Mouse (Mus musculus): ENCODE measurements around the gene Nup85. TPM values are rescaled to one million over a fixed set of nuclear protein-coding genes. Genes with fewer than 3 reads are reported as not detected.
"Not testable (repeated sequence)": the region's sequence is repeated elsewhere in the genome, so short reads cannot be mapped to it uniquely, and the experiment has no call there.

Nup85 gene
- 10 to 100 TPM; 18.3 to 20.0 TPM for total RNA-seq (2021)
- long read RNA-seq, experiment 1, transcript Nup85-201 (19 exons, 2,230 nt): major isoform, 10 of 13 reads
- long read RNA-seq, experiment 1, partial matches to known transcripts: 3 of 13 reads
- long read RNA-seq, experiment 1, other reads (novel, unspliced or antisense): 0 of 13 reads
- long read RNA-seq, experiment 2, transcript Nup85-201 (19 exons, 2,230 nt): major isoform, 14 of 19 reads
- long read RNA-seq, experiment 2, partial matches to known transcripts: 4 of 19 reads
- long read RNA-seq, experiment 2, other reads (novel, unspliced or antisense): 1 of 19 reads

DNA sequence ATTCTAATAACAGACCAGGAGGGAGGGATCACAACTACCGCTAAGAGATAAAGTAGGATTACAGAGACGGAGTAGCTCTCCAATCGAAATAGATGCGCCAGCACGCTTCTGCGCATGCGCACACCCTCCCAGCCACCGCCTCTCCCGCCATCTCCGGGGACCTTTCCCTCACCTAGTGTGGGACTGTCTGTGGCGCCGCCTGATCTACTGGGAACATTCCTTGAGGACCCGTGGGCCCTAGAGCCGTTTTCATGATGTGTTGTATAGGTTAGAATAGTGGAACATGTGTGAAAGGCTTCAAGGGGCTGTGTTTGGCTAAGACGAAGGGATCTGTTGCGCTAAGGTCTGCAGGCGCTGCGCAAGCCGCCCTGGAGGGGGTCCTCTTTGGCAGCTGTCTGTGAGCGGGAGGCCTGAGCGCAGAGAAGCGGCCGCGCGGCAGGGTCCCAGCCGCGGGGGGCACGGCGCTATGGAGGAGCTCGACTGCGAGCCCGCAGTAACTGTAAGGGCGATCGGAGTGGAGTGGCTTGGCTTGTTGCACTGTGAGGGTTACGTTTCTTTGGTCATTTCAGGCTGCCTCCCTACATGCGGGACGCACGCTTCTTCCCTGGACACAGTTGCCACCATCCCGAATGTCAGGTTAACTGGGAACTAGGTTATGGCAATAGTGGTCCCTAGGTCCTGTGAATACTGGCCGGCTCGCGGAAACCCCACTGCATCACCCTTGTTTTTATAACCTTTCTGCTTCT, at the start of gene Nup85:
Nup85 (plus strand) TSS at position 371 of the 746 bp plus-strand sequence.
- DNase-seq: peak; percentile 97 to 98

DNA sequence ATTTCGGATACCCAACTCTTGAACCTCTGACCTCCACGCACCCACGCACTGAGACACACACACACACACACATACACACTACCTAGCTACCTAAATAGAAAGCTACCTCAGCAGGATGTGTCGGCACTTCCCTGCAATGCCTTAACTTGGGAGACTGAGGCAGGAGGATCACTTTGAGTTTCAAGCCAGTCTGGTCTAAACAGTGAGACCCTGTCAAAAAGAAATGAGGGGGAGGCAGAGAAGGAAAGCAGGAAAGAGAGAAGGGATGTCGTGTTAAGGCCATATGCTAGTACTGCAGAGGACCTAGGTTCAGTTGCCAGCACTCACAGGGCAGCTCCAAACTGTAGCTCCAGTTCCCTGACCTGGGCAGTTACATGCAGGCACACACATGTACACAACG, 49.2 kb upstream of the Nup85 start:
- DNase-seq: no peak

- DNase-seq: no peak
Observed at GRCm38 (mm10) chr11:115516942-115517341, 47.3 kb upstream of the Nup85 start.

DNA sequence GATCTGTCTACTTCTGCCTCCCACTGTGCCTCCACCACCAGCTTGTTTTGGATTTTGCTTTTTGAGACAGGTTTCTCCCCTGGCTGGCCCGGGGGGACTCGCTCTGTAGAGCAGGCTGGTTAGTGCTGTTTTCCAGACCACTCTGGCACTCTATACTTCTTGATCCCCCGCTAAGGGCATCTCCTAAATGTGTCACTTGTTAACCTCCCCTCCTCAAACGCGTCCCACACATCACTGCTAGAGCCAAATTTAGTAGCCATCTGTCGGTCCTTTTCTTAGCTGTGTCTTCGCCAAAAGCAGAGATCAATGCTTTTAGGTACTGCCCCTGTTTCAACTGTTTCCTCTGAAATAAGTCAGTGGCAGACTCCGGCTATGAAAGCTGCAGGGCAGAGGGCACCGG, 45.5 kb upstream of the Nup85 start:
- DNase-seq: no peak

- DNase-seq: no peak
Observed at GRCm38 (mm10) chr11:115519581-115519980, 44.7 kb upstream of the Nup85 start.

DNA sequence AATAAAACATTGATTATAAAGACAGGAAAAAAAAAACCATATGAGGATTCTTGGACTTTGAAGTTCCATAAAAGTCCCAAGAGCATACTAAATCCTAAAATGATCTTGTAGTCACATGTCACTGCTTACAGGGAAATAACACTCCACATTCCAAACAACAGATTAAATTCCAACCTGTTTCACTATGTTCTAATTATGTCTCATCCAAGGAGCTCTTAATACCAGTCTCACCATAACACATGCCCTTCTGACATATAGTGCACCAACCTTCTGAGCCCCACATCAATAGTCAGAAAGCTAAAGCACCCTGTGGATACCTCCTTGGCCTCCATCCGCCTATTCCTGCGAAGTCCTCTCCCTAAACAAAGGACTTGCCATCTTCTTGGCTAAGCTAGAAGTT, 44.0 kb upstream of the Nup85 start:
- DNase-seq: no peak

GRCm38 (mm10) chr11:115521080-115521479, 43.2 kb upstream of the Nup85 start:
- DNase-seq: no peak

DNA sequence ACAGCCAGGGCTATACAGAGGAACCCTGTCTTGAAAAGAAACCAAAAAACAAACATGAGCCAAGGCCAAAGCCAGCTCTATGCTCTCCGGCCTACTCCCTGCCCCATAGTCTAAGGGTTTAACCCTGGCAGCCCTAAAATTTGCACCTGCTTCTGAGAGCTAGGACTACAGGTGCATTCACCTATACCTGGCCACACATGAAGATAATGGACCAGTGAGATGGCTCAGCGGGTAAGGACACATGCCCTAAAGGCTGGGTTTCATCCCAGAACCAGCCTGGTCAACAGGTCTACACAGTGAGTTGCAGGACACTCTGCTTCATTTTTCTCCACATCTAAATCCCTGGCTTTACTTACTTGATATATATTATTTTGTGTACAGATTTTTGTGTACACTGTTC, 42.0 kb upstream of the Nup85 start:
- no peak for DNase-seq

GRCm38 (mm10) chr11:115522703-115523102, 41.5 kb upstream of the Nup85 start:
- no peak for DNase-seq

DNA sequence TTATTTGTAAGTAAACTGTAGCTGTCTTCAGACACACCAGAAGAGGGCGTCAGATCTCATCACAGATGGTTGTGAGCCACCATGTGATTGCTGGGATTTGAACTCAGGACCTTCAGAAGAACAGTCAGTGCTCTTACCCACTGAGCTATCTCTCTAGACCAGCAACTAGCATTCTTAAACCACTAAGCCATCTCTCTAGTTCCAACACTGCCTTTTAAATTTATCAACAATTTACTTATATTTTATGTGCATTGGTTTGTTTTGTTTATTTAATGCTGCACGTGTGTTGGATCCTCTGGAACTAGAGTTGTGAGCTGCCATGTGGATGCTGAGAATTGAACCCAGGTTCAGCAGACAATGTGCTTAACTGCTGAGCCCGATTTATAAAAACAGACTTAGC, 37.8 kb upstream of the Nup85 start:
- not testable (repeated sequence) for DNase-seq

DNA sequence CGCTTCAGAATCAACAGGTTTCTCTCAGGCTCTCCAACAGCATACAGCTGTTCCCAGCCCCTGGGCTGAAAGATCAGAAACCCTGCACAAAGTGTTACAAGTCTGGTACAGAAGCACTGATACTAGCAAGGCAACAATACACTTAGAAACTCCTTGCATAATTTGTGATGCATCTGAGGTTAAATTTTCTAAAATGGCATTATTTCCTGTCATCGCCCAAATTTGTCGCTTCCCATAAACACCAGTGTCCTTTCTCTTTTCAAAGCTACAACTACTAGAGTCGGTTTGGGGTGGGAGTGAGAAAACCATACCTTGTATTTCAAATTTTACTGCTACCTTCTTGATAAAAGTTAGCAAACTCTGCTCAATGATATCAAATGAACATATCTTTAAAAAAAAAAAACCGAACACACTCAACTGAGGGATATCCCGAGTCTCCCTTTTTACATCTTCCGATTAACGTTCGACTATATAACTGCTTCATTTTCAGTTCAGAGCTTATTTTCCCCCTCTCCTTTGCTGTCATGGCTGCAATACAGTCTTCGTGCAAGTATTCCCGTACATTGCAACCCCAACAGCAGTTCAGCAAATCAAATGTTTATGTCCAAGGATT, 29.4 kb upstream of the Nup85 start:
- no peak for DNase-seq

DNA sequence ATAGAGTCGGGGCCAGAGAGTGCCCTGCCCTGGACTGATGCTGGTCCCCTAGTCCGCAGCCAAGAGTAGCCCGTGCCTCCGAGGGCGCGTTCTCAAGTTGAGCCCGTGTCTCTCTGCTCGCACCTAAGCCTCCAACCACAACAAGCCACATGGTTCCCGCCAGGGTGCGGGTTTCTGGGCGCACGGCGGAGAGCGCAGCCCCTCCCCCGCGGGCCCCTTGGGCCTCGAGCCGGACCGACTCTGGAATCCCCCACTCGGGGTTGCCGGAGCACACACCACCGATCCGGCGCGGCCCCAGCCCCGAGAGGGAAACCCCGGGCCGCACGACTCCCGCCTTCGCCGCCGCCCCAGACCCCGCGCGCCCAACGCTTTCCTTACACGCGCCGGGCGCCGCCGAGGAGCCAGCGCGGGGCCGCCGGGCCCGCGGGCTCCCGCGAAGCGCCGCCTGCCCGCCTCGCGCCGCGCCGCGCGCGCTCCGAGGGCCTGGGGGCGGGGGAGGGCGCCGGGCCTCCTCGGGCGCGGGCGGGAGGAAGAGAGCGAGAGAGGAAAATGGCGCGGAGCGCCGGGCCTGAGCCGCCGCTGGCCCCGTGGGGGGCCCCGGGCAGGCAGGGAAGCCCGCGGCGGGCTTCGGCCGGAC, 28.7 kb upstream of the Nup85 start:
- peak; percentile 69 to 73 for DNase-seq

DNA sequence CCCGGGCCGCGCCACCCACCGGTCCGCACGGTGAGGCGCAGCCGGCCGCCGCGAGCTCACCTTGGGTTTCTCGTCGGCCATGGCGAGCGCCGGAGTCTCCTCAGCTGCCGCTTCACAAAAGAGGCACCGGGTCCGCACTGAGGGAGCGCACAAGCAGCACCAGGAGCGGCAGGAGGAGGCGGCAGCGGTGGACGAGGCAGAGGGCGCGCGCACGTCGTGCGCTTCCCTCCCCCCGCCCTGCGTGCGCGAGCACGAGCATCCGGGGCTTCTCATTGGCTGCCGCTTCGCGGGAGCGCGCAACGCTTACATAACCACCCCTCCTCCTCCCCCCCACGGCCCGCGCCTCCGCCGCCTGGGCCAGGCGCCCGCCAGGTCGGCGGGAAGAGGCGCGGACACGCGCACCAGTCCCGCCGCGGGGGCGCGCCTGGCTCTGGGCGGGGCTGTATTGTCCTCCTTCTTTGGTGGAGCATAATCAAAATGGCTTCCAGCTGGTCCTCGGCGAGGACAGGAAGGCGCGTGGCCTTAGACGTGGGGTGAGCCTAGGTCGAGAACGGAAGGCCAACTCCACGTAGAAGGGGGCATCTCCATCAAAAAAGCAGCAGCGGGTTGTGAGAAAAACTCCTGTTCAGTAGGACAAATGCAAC, 28.1 kb upstream of the Nup85 start, which contains the start of gene Sumo2:
Sumo2 (minus strand) TSS at position 239 of the 644 bp plus-strand sequence.
- DNase-seq: peak; percentile 98 to 99

DNA sequence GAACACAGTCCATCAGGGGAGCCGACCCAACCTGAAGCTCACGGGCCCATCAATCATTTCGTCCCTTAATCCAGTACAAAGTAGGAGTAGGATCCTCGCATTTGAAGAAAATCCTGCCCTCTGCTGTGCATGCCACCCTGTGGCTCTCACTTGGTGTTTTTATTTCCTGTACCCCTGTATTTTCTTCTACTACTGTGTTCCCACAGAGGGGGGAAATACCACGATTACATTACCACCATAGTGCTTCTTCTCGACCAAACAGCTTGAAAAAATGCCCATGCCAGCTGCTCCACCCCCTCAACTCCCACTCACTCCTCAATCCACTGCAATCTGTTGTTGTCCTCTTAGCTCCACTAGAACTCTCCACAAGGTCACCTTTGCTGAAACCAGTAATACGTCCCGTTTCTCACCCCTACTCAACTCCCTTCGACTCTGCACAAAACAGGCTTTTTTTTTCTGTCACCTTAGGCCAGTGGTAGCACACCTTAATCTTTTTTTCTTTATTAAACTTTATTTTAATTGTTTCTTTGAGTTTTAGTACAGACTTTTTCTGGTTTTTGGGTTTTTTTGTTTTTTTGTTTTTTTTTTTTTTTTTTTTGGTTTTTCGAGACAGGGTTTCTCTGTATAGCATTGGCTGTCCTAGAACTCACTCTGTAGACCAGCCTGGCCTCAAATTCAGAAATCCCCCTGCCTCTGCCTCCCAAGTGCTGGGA, 27.2 kb upstream of the Nup85 start:
- DNase-seq: no peak

DNA sequence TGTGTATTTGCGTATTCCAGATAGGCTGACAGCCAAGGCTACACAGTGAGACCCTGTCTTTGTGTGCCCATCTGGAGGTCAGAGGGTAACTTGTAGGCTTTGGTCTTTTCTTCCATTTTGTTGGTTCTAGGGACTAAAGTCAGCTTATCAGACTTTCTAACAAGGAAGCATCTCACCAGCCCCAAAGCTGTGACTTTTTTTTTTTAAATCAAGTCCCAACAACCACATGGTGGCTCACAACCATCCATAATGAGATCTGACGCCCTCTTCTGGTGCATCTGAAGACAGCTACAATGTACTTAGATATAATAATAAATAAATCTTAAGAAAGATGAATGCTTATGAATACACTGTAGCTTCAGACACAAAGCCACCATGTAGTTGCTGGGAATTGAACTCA, 26.2 kb upstream of the Nup85 start:
- no peak for DNase-seq

GRCm38 (mm10) chr11:115543571-115543970, 20.7 kb upstream of the Nup85 start:
- no peak for DNase-seq

DNA sequence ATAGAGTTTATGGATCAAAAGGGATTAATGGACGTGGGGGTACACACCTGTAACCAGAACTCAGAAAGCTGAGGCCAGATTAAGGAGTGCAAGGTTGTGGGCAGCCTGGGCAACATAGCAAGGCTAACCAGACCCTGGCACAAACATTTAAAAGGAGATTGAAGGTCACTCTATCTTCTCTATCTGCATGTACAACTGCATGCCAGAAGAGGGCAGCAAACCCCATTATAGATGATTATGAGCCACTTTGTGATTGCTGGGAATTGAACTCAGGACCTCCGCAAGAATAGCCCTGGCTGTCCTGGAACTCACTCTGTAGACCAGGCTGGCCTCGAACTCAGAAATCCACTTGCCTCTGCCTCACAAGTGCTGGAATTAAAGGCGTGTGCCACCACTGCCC, 11.5 kb upstream of the Nup85 start:
- no peak for DNase-seq

DNA sequence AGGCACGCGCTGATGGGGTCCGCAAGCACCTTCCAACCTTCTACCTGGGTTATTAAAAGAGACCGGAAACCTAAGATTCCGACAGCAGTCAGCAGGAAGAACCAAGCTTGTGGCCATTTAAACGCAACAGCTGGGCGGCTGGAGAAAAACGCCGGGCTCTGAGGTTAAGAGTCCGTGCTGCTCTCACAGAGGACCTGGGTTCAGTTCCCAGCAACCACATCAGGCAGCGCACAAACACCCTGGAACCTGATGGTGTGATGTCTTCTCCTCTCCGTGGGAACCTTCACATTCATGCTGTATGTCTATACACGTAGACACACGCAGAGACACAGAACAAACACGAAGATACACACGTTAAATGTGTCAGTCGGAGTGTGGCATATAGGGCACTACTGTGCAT, 8.5 kb upstream of the Nup85 start:
- no peak for DNase-seq

DNA sequence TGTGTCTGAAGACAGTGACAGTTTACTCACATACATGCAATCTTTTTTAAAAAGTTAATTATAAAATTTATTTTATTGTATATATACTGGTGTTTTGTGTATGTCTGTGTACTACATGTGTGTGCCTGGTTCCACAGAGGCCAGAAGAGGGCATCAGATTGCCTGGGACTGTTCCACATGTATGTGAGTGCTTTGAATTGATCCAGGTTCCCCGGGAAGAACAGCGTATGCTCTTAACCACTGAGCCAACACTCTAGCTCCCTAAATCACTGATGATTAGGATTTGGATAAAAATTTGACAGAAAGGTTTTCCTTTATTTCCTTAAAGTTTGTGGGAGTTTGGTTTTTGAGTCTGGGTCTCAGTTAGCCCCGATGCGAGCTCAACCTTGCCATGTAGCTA, 828 bp upstream of the Nup85 start:
- no peak for DNase-seq

DNA sequence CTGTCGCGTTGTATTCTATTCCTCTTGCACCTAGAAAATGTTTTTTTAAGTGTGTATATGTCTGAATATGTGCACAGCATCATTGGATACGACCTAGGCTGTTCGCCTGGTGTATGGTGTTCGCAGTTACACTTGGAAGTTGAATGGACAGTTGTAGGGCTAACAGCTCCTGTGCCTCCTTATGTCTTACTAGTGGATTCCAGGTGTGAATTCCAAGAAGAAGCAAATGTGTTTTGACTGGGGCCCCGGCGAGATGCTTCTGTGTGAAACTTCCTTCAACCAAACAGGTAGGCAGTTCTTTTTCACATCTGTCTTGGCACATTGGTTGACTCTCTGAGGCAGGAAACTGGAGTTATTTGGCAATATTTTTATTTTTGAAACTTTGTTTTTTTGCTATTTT, 727 bp downstream of the Nup85 start:
- DNase-seq: no peak

GRCm38 (mm10) chr11:115579080-115579479, 14.8 kb downstream of the Nup85 start:
- no peak for DNase-seq
